Mouse (Mus musculus) left cerebral cortex, adult 6 months (tissue): Measurements from ENCODE around the gene Myom3. TPM values are rescaled to one million over a fixed set of nuclear protein-coding genes. Genes with fewer than 3 reads are reported as not detected.

Experiments used
- long read RNA-seq, 2 experiments: library from polyadenylated mRNA; unstranded; transcript quantifications; one replicate each; pipeline ENCODE4 v2.0.0; 2019 to 2020
- polyA plus RNA-seq: library from polyadenylated mRNA; unstranded; fragments of <200 nt; fragmentation: Nextera tagmentation; gene quantifications from 2 replicates; pipeline ENCODE4 v1.2.3, GENCODE M21; 2021

Gene Myom3
- polyA plus RNA-seq = 0.77 and 1.3 TPM in 2 replicates
- long read RNA-seq, experiment 1, transcript Myom3-203 (13 exons, 2,551 nt) = major isoform, 14 of 16 reads
- long read RNA-seq, experiment 1, partial matches to known transcripts = 1 of 16 reads
- long read RNA-seq, experiment 1, other reads (novel, unspliced or antisense) = 1 of 16 reads
- long read RNA-seq, experiment 2, partial matches to known transcripts = 0 of 3 reads
- long read RNA-seq, experiment 2, other reads (novel, unspliced or antisense) = 2 of 3 reads

DNA sequence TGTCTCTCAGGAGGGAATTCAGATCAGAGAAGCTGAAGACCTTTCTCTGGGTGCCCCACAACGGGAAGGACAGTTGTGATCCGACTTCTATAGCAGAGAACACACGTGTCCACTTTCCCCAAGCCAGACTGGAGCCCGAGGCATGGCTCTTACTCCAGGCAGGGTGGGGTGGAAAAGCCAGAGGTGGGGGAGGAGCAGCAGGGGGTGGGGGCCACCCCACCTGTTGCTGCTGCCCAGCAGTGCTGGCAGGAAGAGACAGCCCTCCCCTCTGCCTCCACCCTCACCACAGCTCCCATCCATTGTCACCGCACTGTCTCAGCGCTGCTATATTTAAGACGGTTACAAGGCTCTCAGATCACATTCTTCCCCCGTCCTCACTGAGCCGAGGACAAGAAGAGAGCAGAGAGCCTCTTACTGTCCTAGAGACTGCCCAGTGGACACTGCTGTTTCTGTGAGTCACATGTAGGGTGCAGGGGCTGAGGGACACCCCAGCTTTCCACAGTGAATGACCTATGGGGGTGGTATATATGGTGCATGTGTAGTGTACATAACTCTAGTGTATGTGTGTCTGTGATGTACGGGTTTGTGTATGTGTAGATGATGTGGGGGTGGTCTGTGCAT, at the start of gene Myom3:
Gene Myom3 (plus strand): TSS at position 360 of the 621 bp plus-strand sequence.

DNA sequence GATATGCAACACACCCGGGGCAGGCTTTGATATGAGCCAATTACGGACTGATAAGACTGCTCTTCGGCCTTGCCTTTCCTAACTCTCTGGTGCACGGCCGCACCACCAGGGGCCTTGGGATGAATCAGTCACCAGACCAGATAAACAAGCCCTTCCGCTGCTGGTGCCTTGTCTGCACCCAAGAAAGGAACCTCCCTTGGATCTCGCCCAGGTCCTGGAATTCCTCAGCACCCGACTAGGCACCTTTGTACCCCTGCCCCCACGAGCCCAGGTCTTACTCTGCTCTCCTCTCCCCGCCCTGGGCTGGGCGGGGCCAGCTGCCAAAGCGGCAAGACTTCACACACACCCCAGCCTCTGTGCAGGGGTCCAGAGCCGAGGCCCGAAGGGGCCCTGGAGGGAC, 31.7 kb upstream of the Myom3 start, which contains the start of gene Il22ra1:
Gene Il22ra1 (plus strand): TSS at position 356 of the 400 bp plus-strand sequence.

DNA sequence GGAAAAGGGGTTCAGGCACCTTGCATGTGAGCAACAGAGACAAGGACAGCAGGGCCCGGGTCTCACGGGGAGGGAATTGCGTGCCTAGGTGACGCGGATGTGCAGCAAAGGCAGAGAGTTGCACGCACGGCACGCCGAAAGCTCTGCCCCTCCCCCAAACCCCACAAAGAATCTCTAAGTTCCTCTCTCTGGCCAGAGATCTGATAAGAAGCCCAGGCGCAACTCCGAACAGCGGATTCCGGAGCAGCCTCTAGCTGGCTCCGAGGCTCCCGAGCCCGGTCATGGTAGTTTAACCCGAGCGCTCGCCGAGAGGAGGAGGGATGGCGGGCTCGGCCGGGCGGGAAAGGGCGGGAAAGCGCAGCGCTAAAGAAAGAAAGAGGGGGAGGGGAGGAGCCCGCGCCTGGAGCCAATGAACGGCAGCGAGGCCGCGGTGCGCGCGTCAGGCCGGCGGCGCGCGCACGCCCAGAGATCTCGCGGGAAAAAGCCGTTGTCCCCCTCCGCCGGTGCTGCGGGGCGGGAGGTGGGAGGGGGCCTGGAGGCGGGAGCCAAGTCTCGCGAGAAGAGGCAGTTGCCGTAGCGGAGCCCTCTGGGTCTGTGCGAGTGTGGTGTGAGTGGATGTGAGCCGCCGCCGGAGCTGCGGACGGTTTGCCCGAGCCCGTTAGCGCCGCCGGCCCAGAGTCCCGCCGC, 96.2 kb downstream of the Myom3 start, which contains the start of gene Srsf10:
Gene Srsf10 (plus strand): TSS at position 212 of the 687 bp plus-strand sequence.

Other genes starting within 250 kb of the Myom3 start
- 0.35 and 0.48 TPM in 2 replicates for gene Grhl3, start 186.1 kb upstream of the Myom3 start, polyA plus RNA-seq
- gene Ifnlr1, start 73.4 kb upstream of the Myom3 start, polyA plus RNA-seq = 0.03 TPM in 1 of 2 replicates, not detected in the other
- gene Il22ra1, start 31.5 kb upstream of the Myom3 start, polyA plus RNA-seq = not detected in 2 replicates
- gene Srsf10, start 96.0 kb downstream of the Myom3 start, polyA plus RNA-seq = 47.6 and 49.8 TPM in 2 replicates
- gene Pnrc2, start 114.1 kb downstream of the Myom3 start, polyA plus RNA-seq = 42.4 and 47.8 TPM in 2 replicates
- 0.09 and 0.10 TPM in 2 replicates for gene Cnr2, start 135.7 kb downstream of the Myom3 start, polyA plus RNA-seq
- gene Fuca1, start 161.0 kb downstream of the Myom3 start, polyA plus RNA-seq = 40.3 and 75.4 TPM in 2 replicates
- gene Hmgcl, start 186.7 kb downstream of the Myom3 start, polyA plus RNA-seq = 76.6 and 102 TPM in 2 replicates
- gene Gale, start 204.0 kb downstream of the Myom3 start, polyA plus RNA-seq = 12.8 and 14.4 TPM in 2 replicates
- 34.5 and 75.6 TPM in 2 replicates for gene Lypla2, start 212.9 kb downstream of the Myom3 start, polyA plus RNA-seq
- 146 and 163 TPM in 2 replicates for gene Pithd1, start 227.5 kb downstream of the Myom3 start, polyA plus RNA-seq